ENCODE assay signal across 9 mouse cellular contexts in the genomic region with DNA sequence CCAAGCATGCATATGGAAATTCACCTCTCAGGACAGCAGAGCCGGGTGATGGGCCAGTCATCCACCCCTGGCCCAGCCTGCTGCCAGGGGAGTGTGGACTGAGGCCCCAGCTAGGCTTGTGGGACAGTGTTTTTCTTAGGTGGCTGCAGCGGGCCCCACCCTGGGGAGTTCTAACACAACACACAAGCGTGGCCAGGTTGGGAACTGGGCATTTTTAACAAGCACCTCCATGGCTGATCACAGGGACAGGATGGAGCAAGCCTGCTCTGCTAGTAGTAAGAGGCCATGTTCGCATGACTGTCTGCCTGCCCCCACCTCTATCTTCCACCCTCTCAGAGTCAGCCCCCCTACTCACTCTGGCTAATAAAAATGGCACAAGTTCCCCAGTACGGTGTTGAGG. TPM values are rescaled to one million over a fixed set of nuclear protein-coding genes. Genes with fewer than 3 reads are reported as not detected.
A peak's percentile ranks its signal among the peaks of the same experiment; 100 is the strongest.
DNase-seq lines count a peak whose midpoint lies in the region; ATAC-seq and TF ChIP-seq lines count a peak whose summit lies in the region.
"Had no signal": no experiment of that assay in that cellular context is flagged by ENCODE, and none has a peak within 500 bp of the region (broad histone marks: within the 10 kb centered on the region; RNA-seq: fewer than 3 reads in every experiment).

No protein-coding gene starts in this region.

- 0 out of 4 replicates have a peak overlapping the region, but pooled peaks of 1 of the 2 experiments have one; percentile 4 for H3K27ac ChIP-seq in heart, embryonic 14.5 days (replicated peaks in 1 of 2; ENCODE audit: control insufficient read depth in 1 of 2, insufficient read depth in 1 of 2, low read depth in 2 of 2, low read length in 2 of 2)
- H3K27ac ChIP-seq in embryonic fibroblast, embryonic 13.5 days (ENCODE audit: insufficient read depth, low read length), result peak overlapping the region; percentile 94
- H3K27ac ChIP-seq in limb, embryonic 15.5 days, result peak overlapping the region; percentile 96

- no peak overlapping the region for H3K4me3 ChIP-seq in heart, embryonic 14.5 days (ENCODE audit: control insufficient read depth in 1 of 2, insufficient read depth in 1 of 2, low read depth in 1 of 2, low read length in 2 of 2)
- H3K4me3 ChIP-seq in E14TG2a.4 (replicated peaks; ENCODE audit: low read length), result peak overlapping the region; percentile 90
- H3K4me3 ChIP-seq in embryonic fibroblast, embryonic 13.5 days (ENCODE audit: insufficient read depth, low read length), result no peak overlapping the region; the same call in 1 of the 2 replicates
- no peak overlapping the region; the same call in 1 of the 2 replicates for H3K4me3 ChIP-seq in limb, embryonic 15.5 days

- no peak for TF ChIP-seq CTCF in E14TG2a.4 (conservative IDR thresholded peaks at IDR 0.05; ENCODE audit: low read length)
- TF ChIP-seq CTCF in embryonic fibroblast, embryonic 13.5 days (IDR thresholded peaks at IDR 0.05; ENCODE audit: borderline replicate concordance, insufficient read depth, low read length), result no peak

- H3K36me3 ChIP-seq in heart, embryonic 14.5 days (ENCODE audit: control insufficient read depth, insufficient read depth, low read length), result no peaks in the 10 kb centered on the region
- H3K36me3 ChIP-seq in E14TG2a.4 (ENCODE audit: insufficient read depth, low read length), result peaks cover 8% of the 10 kb centered on the region
- no peaks in the 10 kb centered on the region for H3K36me3 ChIP-seq in limb, embryonic 15.5 days

- ATAC-seq in heart, embryonic 14.5 days (ENCODE audit: insufficient number of reproducible peaks, insufficient read depth, low FRiP score, low read depth), result no peak
- no peak for ATAC-seq in limb, embryonic 15.5 days (ENCODE audit: insufficient number of reproducible peaks, low FRiP score, low TSS enrichment, low read depth)
- ATAC-seq: CD4-positive, CD25-positive, alpha-beta regulatory T cell, adult 4 months had no signal

- no peak for TF ChIP-seq POLR2A in embryonic fibroblast, embryonic 13.5 days (IDR thresholded peaks at IDR 0.05; ENCODE audit: low read depth, low read length)

- H3K9me3 ChIP-seq in heart, embryonic 14.5 days (ENCODE audit: control insufficient read depth, low read length), result no peaks in the 10 kb centered on the region
- no peaks in the 10 kb centered on the region for H3K9me3 ChIP-seq in E14TG2a.4 (ENCODE audit: low read length)
- no peaks in the 10 kb centered on the region for H3K9me3 ChIP-seq in limb, embryonic 15.5 days

- no peaks in the 10 kb centered on the region for H3K27me3 ChIP-seq in heart, embryonic 14.5 days (ENCODE audit: control insufficient read depth, insufficient read depth, low read length)
- no peaks in the 10 kb centered on the region for H3K27me3 ChIP-seq in E14TG2a.4 (ENCODE audit: insufficient read depth, low read length)
- H3K27me3 ChIP-seq in limb, embryonic 15.5 days, result no peaks in the 10 kb centered on the region

- H3K9ac ChIP-seq in heart, embryonic 14.5 days (ENCODE audit: low read length), result peak overlapping the region; percentile 5; the same call in 1 of the 2 replicates
- no peak overlapping the region for H3K9ac ChIP-seq in limb, embryonic 15.5 days

- WGBS in heart, embryonic 14.5 days, result 64% methylated on average over 5 of the region's 5 CpGs
- 48% methylated on average over 5 of the region's 5 CpGs for WGBS in limb, embryonic 15.5 days

- H3K4me2 ChIP-seq in heart, embryonic 14.5 days (ENCODE audit: low read length), result no peak overlapping the region
- H3K4me2 ChIP-seq in limb, embryonic 15.5 days, result peak overlapping the region; percentile 21

- no peak for DNase-seq in heart, postnatal 4 days
- no peak for DNase-seq in liver
- no peak for DNase-seq in ovary, postnatal 36 days (ENCODE audit: low spot score)
- no peak for DNase-seq in yolk sac, embryonic 10.5 days (ENCODE audit: low spot score)

- H3K4me1 ChIP-seq in heart, embryonic 14.5 days (ENCODE audit: control insufficient read depth in 2 of 2, insufficient read depth in 2 of 2, low read length in 2 of 2), result peaks cover 76 to 78% of the 10 kb centered on the region in 2 experiments
- H3K4me1 ChIP-seq in E14TG2a.4 (replicated peaks; ENCODE audit: low read depth, low read length), result peaks cover 89% of the 10 kb centered on the region
- H3K4me1 ChIP-seq in embryonic fibroblast, embryonic 13.5 days (ENCODE audit: control insufficient read depth, insufficient read depth, low read length), result peaks cover 41% of the 10 kb centered on the region
- peaks cover 88% of the 10 kb centered on the region for H3K4me1 ChIP-seq in limb, embryonic 15.5 days

RNA-seq across cellular contexts. Expression of a gene that starts 3.5 kb away (rescaled TPM):
- 17.8 and 21.4 TPM in 2 replicates for polyA plus RNA-seq in heart, embryonic 14.5 days (2014; fragmentation: Nextera tagmentation; extraction: Ambion mirVana)
- total RNA-seq in heart, postnatal 4 days (2021), result 10 to 100 TPM; 35.3 to 43.8 TPM
- 52.2 and 64.0 TPM in 2 replicates for polyA plus RNA-seq in embryonic fibroblast, embryonic 13.5 days (2011; ENCODE audit: insufficient read length, low read depth, missing spikeins)
- 31.7 and 34.9 TPM in 2 replicates for polyA plus RNA-seq in limb, embryonic 15.5 days (2015; fragmentation: Nextera tagmentation; extraction: Ambion mirVana)

RNA-seq across cellular contexts. Expression of a gene that starts 26.7 kb away (rescaled TPM):
- polyA plus RNA-seq in heart, embryonic 14.5 days (2014; fragmentation: Nextera tagmentation; extraction: Ambion mirVana), result 157 and 165 TPM in 2 replicates
- total RNA-seq in heart, postnatal 4 days (2021), result 10 to 100 TPM; 89.5 to 92.6 TPM
- 30.5 and 33.1 TPM in 2 replicates for polyA plus RNA-seq in embryonic fibroblast, embryonic 13.5 days (2011; ENCODE audit: insufficient read length, low read depth, missing spikeins)
- 75.8 and 83.1 TPM in 2 replicates for polyA plus RNA-seq in limb, embryonic 15.5 days (2015; fragmentation: Nextera tagmentation; extraction: Ambion mirVana)

RNA-seq across cellular contexts. Expression of a gene that starts 38.4 kb away (rescaled TPM):
- 2.5 and 4.1 TPM in 2 replicates for polyA plus RNA-seq in heart, embryonic 14.5 days (2014; fragmentation: Nextera tagmentation; extraction: Ambion mirVana)
- 1 to 10 TPM; 3.5 to 4.7 TPM for total RNA-seq in heart, postnatal 4 days (2021)
- polyA plus RNA-seq in embryonic fibroblast, embryonic 13.5 days (2011; ENCODE audit: insufficient read length, low read depth, missing spikeins), result 3.4 and 6.9 TPM in 2 replicates
- polyA plus RNA-seq in limb, embryonic 15.5 days (2015; fragmentation: Nextera tagmentation; extraction: Ambion mirVana), result 20.4 and 20.7 TPM in 2 replicates

RNA-seq across cellular contexts. Expression of a gene that starts 41.7 kb away (rescaled TPM):
- polyA plus RNA-seq in heart, embryonic 14.5 days (2014; fragmentation: Nextera tagmentation; extraction: Ambion mirVana), result 11.9 and 12.8 TPM in 2 replicates
- total RNA-seq in heart, postnatal 4 days (2021), result 10 to 100 TPM; 17.7 to 18.2 TPM
- 72.1 and 79.5 TPM in 2 replicates for polyA plus RNA-seq in embryonic fibroblast, embryonic 13.5 days (2011; ENCODE audit: insufficient read length, low read depth, missing spikeins)
- 41.5 and 45.1 TPM in 2 replicates for polyA plus RNA-seq in limb, embryonic 15.5 days (2015; fragmentation: Nextera tagmentation; extraction: Ambion mirVana)

RNA-seq across cellular contexts. Expression of a gene that starts 41.7 kb away (rescaled TPM):
- 68.9 and 70.3 TPM in 2 replicates for polyA plus RNA-seq in heart, embryonic 14.5 days (2014; fragmentation: Nextera tagmentation; extraction: Ambion mirVana)
- 10 to 100 TPM; 82.7 to 84.7 TPM for total RNA-seq in heart, postnatal 4 days (2021)
- 39.7 and 47.6 TPM in 2 replicates for polyA plus RNA-seq in embryonic fibroblast, embryonic 13.5 days (2011; ENCODE audit: insufficient read length, low read depth, missing spikeins)
- polyA plus RNA-seq in limb, embryonic 15.5 days (2015; fragmentation: Nextera tagmentation; extraction: Ambion mirVana), result 60.5 and 65.1 TPM in 2 replicates
